Mouse (Mus musculus): ENCODE measurements around the gene Heatr3. TPM values are rescaled to one million over a fixed set of nuclear protein-coding genes. Genes with fewer than 3 reads are reported as not detected.

Heatr3 gene
- polyA plus RNA-seq, 1 experiment from 2014 or later = 50.8 TPM

- Histone ChIP-seq H3K27me3 (ENCODE audit: control insufficient read depth, insufficient read depth, low read length) (no peaks in the 10 kb centered on the region), H3K9me3 (ENCODE audit: control insufficient read depth, low read length) (no peaks in the 10 kb centered on the region), H3K4me1 (replicated peaks; ENCODE audit: control insufficient read depth, insufficient read depth, low read length) (peaks cover 7% of the 10 kb centered on the region), H3K4me3 (ENCODE audit: low read depth, low read length) (no peak overlapping the region), H3K4me2 (ENCODE audit: low read depth, low read length, severe bottlenecking) (no peak overlapping the region), H3K36me3 (ENCODE audit: control insufficient read depth, insufficient read depth, low read length) (no peaks in the 10 kb centered on the region), H3K9ac (ENCODE audit: low read length) (no peak overlapping the region), H3K27ac (ENCODE audit: low read depth, low read length) (no peak overlapping the region)
- DNase-seq (ENCODE audit: low spot score) = no peak
- ATAC-seq (replicated peaks; ENCODE audit: low FRiP score) = no peak
- 65% methylated on average over 4 of the region's 4 CpGs for WGBS
Observed at GRCm38 (mm10) chr8:88221353-88221752, 83.7 kb downstream of the Heatr3 start.

Small RNA genes lying within 50 kb of the gene (microRNA-seq; reads per million reads assigned to microRNA genes)
- not detected for gene Mir7071 (ENCODE audit: insufficient number of aligned reads)

Other genes with a start within 250 kb of the Heatr3 start
- 42.1 and 44.8 TPM in 2 replicates for gene Zfp423, start 178.3 kb upstream of the Heatr3 start, polyA plus RNA-seq (2014; fragmentation: Nextera tagmentation; extraction: Ambion mirVana)
- gene Cnep1r1, start 19.1 kb upstream of the Heatr3 start, polyA plus RNA-seq (2014; fragmentation: Nextera tagmentation; extraction: Ambion mirVana) = 34.9 and 39.1 TPM in 2 replicates
- 12.1 and 12.5 TPM in 2 replicates for gene Tent4b, start 61.4 kb downstream of the Heatr3 start, polyA plus RNA-seq (2014; fragmentation: Nextera tagmentation; extraction: Ambion mirVana)
- 3.0 and 3.4 TPM in 2 replicates for gene Adcy7, start 134.5 kb downstream of the Heatr3 start, polyA plus RNA-seq (2014; fragmentation: Nextera tagmentation; extraction: Ambion mirVana)
- 81.9 and 99.8 TPM in 2 replicates for gene Brd7, start 224.3 kb downstream of the Heatr3 start, polyA plus RNA-seq (2014; fragmentation: Nextera tagmentation; extraction: Ambion mirVana)

All from forebrain, embryonic 11.5 days (tissue).